Mouse (Mus musculus) left cerebral cortex, postnatal 36 days (tissue): ENCODE results near the gene Kif21a. TPM values are rescaled to one million over a fixed set of nuclear protein-coding genes. Genes with fewer than 3 reads are reported as not detected.

ENCODE experiments used
- DNase-seq, 2 experiments: peaks; one replicate each; pipeline ENCODE4 v3.0.0; 2021 to 2022; ENCODE audit warnings: low spot score in 2 of 2, mixed read lengths in 1 of 2
- intact Hi-C: fragments of 180-260 bp; cut with DNase I; formaldehyde crosslinking; loops from one replicate; pipeline ENCODE4 v1.15.1; 2025
- total RNA-seq, 2 experiments: library from RNA; stranded (reverse); gene quantifications; 2 replicates each; pipeline ENCODE4 v1.2.3; 2021

Gene Kif21a
- total RNA-seq, 2 experiments from 2014 or later: 120 to 130 TPM

DNA sequence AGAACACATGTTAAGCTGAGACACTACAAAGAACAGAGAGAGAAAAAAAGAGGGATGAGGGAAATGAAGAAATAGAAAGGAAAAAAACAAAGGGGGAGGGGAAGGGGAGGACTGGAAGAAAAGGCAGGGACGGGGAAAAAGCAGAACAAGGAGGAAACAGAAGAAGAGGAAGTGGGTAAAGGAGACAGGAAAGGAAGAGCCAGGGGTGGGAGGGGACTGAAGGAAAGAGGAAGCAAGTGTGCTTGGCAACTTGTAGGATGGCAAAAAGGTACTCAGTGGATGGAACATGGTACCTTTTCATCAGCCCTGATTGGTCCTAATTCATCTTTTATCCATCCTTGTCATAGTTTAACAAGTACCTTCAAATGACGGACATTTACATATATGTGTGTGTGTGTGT, 86.4 kb downstream of the Kif21a start:
- intact Hi-C loops: no loop called here
- no peak for DNase-seq

GRCm38 (mm10) chr15:90962548-90962947, 87.2 kb downstream of the Kif21a start:
- intact Hi-C loops: no loop called here
- no peak for DNase-seq

DNA sequence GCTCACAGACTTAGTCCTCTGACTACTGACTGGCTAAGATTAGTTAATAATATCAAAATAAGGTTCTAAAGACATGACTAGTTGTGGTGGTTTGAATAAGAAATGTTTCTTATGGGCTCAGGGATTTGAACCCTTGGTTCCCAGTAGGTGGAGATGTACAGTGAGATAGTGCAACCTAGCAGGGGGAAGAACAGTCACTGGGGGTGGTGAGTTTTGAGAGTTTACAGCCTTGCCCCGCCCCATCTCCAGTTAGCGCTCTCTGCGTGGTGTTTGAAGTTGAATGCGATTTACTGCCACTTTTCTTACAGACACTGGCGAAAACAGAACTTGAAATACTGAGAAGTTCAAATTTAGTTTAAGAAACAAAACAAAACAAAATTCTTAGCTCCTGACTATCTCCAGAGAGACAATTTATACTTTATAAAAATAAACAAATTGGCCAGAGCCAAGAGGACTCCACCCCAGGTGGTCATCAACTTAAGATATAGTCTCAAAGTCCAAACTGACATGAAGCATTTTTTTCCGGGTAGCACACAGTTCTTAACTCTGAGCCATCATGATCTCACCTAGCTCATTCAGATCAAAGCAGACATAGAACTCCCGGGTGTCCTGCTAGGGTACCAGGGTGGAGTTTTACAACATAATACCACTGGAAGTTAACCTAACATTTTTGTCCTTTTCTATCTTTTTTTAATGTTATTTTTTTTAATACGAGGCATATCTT, 88.8 kb downstream of the Kif21a start:
- intact Hi-C loops: no loop called here
- no peak for DNase-seq

DNA sequence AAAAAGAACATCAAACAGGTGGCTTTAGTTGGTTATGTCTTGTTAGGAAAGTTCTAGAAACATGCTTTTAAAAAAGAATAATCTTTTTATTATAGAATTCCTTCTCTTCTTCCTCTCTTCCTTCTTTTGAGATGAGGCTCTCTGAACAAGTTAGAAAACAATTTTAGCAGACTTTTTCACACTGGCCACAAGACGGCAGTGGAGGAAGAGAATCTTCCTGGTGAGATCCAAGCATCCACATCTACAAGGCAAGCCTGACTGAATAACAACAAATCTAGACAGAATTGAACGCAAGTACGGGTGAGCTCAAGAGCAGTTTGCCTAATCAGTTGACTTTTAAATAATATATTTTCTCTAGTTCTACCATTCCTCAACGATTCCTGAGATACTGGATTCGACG, 98.4 kb downstream of the Kif21a start:
- intact Hi-C loops: no loop called here
- DNase-seq: no peak

DNA sequence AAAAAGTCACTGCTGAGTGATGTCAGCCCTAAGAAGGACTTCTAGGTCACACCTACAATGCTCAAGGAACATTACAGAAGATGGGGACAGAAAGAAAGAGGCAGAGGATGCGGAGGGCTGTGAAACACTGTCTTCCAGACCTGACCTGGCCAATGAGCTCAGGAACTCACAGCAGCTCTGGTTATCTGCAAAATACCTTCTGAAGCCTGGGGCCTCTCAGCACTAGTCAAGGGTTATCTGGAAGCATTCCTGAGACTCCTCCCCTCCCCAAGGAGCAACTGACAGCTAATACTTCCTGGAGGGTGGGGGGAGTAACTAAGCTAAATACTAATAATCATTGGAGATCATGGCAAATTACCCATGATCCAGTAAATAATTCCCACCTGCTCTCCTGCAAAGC, 111.3 kb downstream of the Kif21a start:
- intact Hi-C loops: no loop called here

GRCm38 (mm10) chr15:90935579-90935978, 114.2 kb downstream of the Kif21a start:
- intact Hi-C loops: no loop called here
- no peak for DNase-seq

More for the DNA sequence above, 111.3 kb downstream of the Kif21a start:
- no peak for DNase-seq

GRCm38 (mm10) chr15:90931451-90931850, 118.3 kb downstream of the Kif21a start:
- DNase-seq: no peak
- intact Hi-C loops: loop anchor here (2.0 kb wide), 1 partner anchor 695 kb away; no protein-coding TSS in a partner anchor

DNA sequence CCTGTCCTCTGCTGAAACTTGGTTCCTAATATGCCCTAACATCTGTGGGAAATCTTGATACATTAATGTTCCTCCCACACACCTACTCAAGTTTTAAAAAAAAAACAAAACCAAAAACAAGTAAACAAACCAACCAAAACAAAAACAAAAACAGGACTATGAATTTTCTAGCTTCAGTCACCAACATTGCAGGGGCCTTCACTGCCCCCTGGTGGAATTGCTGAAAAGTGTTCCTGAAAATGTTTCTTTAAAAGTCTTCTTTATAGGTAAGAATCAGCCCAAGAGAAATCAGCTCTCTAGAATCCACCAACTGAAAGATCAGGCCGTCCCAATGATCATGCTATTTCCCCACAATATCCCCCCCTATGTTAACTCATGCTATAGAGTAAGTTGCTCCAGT, 120.7 kb downstream of the Kif21a start:
- no peak for DNase-seq

DNA sequence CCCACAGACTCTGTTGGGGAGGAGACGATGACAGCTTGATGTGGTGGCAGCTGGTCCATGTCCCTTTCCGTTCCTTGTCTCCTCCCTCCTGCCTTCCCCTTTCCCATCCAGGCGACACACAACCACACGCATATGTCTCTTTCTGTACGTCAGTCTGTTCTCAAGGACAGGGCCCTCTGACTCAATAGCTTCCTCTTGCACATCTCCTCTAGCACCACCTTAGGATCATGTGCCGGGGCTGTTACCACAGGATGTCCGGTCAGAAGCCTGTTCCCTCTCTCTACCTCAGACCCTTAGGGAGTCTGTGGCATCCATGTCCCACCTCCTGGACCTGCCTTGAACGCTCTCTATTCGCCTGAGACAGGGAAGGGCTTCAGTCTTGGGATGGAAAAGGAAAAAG, 153.3 kb downstream of the Kif21a start:
- intact Hi-C loops: no loop called here
- DNase-seq: no peak

More for the DNA sequence above, 120.7 kb downstream of the Kif21a start:
- intact Hi-C loops: loop anchor here (5.0 kb wide), 1 partner anchor 252 kb away; the partner anchor contains the start of gene Cpne8

DNA sequence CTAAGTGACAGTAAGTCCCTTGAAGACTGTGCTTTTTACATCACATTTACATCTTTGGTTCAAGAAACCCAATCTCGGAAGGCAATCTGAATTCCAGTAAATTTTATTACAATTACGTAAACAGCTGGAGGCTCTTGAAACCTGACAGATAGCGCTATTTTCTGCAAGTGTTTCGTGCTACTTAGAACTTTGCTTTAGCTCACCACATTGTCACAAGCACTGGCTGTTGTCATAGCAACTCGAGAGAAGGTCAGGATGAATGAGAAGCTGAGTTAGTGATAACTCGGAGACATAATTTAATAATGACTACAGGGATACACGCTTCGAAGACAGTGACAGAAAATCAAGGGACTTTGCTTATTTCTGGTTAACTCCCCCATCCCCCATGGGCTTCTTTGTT, 162.3 kb downstream of the Kif21a start:
- intact Hi-C loops: no loop called here

More for the DNA sequence above, 162.3 kb downstream of the Kif21a start:
- peak in 1 of 2 experiments; percentile 8 for DNase-seq

Other genes with a start within 250 kb of the Kif21a start
- gene Abcd2, start 141.9 kb upstream of the Kif21a start, total RNA-seq: 10 to 100 TPM; 28.4 to 33.3 TPM
- gene CN725425, start 149.5 kb upstream of the Kif21a start, total RNA-seq: not detected